Mouse (Mus musculus) lung, embryonic 15.5 days (tissue): ENCODE measurements around the gene Coro1a. TPM values are rescaled to one million over a fixed set of nuclear protein-coding genes. Genes with fewer than 3 reads are reported as not detected.

Experiments
- ATAC-seq: fragments of 200-750 bp; cut with Nextera tagmentation; 2 replicates; pipeline ENCODE4 v1.8.0; 2017; ENCODE audit warnings: moderate number of reproducible peaks, borderline replicate concordance; ENCODE audit not compliant: low FRiP score, low TSS enrichment; ENCODE audit errors: extremely low read depth
- H3K27ac ChIP-seq: fragments of 300-500 bp; sonication (generic); 2 replicates; pipeline ENCODE4 v1.5.1; 2015; ENCODE audit warnings: moderate library complexity, mild to moderate bottlenecking, inconsistent platforms
- H3K27me3 ChIP-seq: fragments of 300-500 bp; sonication (generic); 2 replicates; pipeline ENCODE4 v1.6.1; 2015; ENCODE audit warnings: inconsistent platforms
- H3K36me3 ChIP-seq: fragments of 300-500 bp; sonication (generic); 2 replicates; pipeline ENCODE4 v1.6.1; 2015; ENCODE audit warnings: inconsistent platforms
- H3K4me1 ChIP-seq: fragments of 300-500 bp; sonication (generic); 2 replicates; pipeline ENCODE4 v1.6.1; 2015; ENCODE audit warnings: inconsistent platforms
- H3K4me2 ChIP-seq: fragments of 300-500 bp; sonication (generic); 2 replicates; pipeline ENCODE4 v1.6.1; 2015; ENCODE audit warnings: inconsistent platforms, mild to moderate bottlenecking, moderate library complexity
- H3K4me3 ChIP-seq: fragments of 300-500 bp; sonication (generic); 2 replicates; pipeline ENCODE4 v1.5.1; 2015; ENCODE audit warnings: mild to moderate bottlenecking, inconsistent platforms
- H3K9ac ChIP-seq: fragments of 300-500 bp; sonication (generic); 2 replicates; pipeline ENCODE4 v1.6.1; 2015; ENCODE audit warnings: inconsistent platforms
- H3K9me3 ChIP-seq: fragments of 300-500 bp; sonication (generic); 2 replicates; pipeline ENCODE4 v1.6.1; 2016; ENCODE audit warnings: inconsistent platforms
- WGBS: fragments of 180-500 bp; shearing (Covaris S2); methylation state at CpG from one replicate; pipeline ENCODE4 v1.1.7; 2015; 5-methylcytosine and 5-hydroxymethylcytosine counted together
- polyA plus RNA-seq: library from polyadenylated mRNA; unstranded; fragments of >200 nt; fragmentation: Nextera tagmentation; extraction: Ambion mirVana; gene quantifications from 2 replicates; pipeline ENCODE4 v1.2.1, GENCODE M21; 2015

Gene Coro1a
- 36.0 and 58.1 TPM in 2 replicates for polyA plus RNA-seq

- Histone ChIP-seq H3K4me2 (no peak within 1 kb of the TSS), H3K4me3 (no peak within 1 kb of the TSS), H3K27me3 (peaks cover 31% of the 10 kb centered on the region), H3K27ac (no peak within 1 kb of the TSS), H3K4me1 (peaks cover 15% of the 10 kb centered on the region), H3K9ac (no peak within 1 kb of the TSS), H3K36me3 (no peaks in the 10 kb centered on the region), H3K9me3 (no peaks in the 10 kb centered on the region)
- WGBS = 83% methylated on average over 19 of the region's 19 CpGs
- no peak for ATAC-seq
Measured at GRCm38 (mm10) chr7:126707442-126708174, at the start of gene Coro1a. TSS of gene Coro1a (minus strand) at chr7:126707787.

- Histone ChIP-seq H3K9me3 (no peaks in the 10 kb centered on the region), H3K4me3 (no peak overlapping the region), H3K36me3 (no peaks in the 10 kb centered on the region), H3K27ac (0 out of 2 replicates have a peak overlapping the region, but pooled peaks have one; percentile 16), H3K4me2 (no peak overlapping the region; the same call in 1 of the 2 replicates), H3K9ac (peak overlapping the region; percentile 21; the same call in 1 of the 2 replicates), H3K4me1 (peaks cover 6% of the 10 kb centered on the region), H3K27me3 (no peaks in the 10 kb centered on the region)
- WGBS = under 1% methylated on average over 9 of the region's 9 CpGs
- peak; percentile 81; the same call in 1 of the 2 replicates for ATAC-seq
Measured at GRCm38 (mm10) chr7:126754866-126755265, 47.3 kb upstream of the Coro1a start.

GRCm38 (mm10) chr7:126749582-126750343 is 42.2 kb upstream of the Coro1a start:
- Histone ChIP-seq H3K4me1 (peaks cover 11% of the 10 kb centered on the region; the same call in 1 of the 2 replicates), H3K27ac (no peak overlapping the region), H3K9me3 (no peaks in the 10 kb centered on the region), H3K9ac (no peak overlapping the region), H3K4me2 (no peak overlapping the region), H3K36me3 (no peaks in the 10 kb centered on the region), H3K27me3 (no peaks in the 10 kb centered on the region), H3K4me3 (no peak overlapping the region)
- WGBS = 86% methylated on average over 17 of the region's 17 CpGs
- ATAC-seq = no peak

- Histone ChIP-seq H3K9me3 (no peaks in the 10 kb centered on the region), H3K27me3 (no peaks in the 10 kb centered on the region), H3K27ac (peak overlapping the region; percentile 19; the same call in 1 of the 2 replicates), H3K36me3 (no peaks in the 10 kb centered on the region), H3K4me2 (no peak overlapping the region), H3K9ac (no peak overlapping the region), H3K4me3 (no peak overlapping the region), H3K4me1 (peaks cover 11% of the 10 kb centered on the region; the same call in 1 of the 2 replicates)
- 61% methylated on average over 7 of the region's 7 CpGs for WGBS
- ATAC-seq = no peak
Measured at GRCm38 (mm10) chr7:126748824-126749223, 41.2 kb upstream of the Coro1a start.

- ATAC-seq = no peak
- peaks cover 11% of the 10 kb centered on the region; the same call in 1 of the 2 replicates for H3K4me1 ChIP-seq
- H3K9ac ChIP-seq = no peak overlapping the region
- H3K27me3 ChIP-seq = no peaks in the 10 kb centered on the region
- no peak overlapping the region for H3K27ac ChIP-seq
- no peaks in the 10 kb centered on the region for H3K9me3 ChIP-seq
- WGBS = 14% methylated on average over 6 of the region's 6 CpGs
- no peaks in the 10 kb centered on the region for H3K36me3 ChIP-seq
- H3K4me2 ChIP-seq = no peak overlapping the region
- no peak overlapping the region for H3K4me3 ChIP-seq
Measured at GRCm38 (mm10) chr7:126746798-126747197, 39.2 kb upstream of the Coro1a start.

GRCm38 (mm10) chr7:126746066-126746465 is 38.5 kb upstream of the Coro1a start:
- H3K27ac ChIP-seq = no peak overlapping the region
- H3K4me1 ChIP-seq = peaks cover 11% of the 10 kb centered on the region; the same call in 1 of the 2 replicates

GRCm38 (mm10) chr7:126741964-126742482 is 34.4 kb upstream of the Coro1a start:
- 88% methylated on average over 13 of the region's 13 CpGs for WGBS
- no peaks in the 10 kb centered on the region for H3K36me3 ChIP-seq
- no peak overlapping the region for H3K27ac ChIP-seq
- H3K4me2 ChIP-seq = no peak overlapping the region
- H3K4me1 ChIP-seq = peaks cover 4% of the 10 kb centered on the region; the same call in 1 of the 2 replicates
- no peak overlapping the region for H3K4me3 ChIP-seq
- no peaks in the 10 kb centered on the region for H3K27me3 ChIP-seq
- no peaks in the 10 kb centered on the region for H3K9me3 ChIP-seq
- no peak overlapping the region for H3K9ac ChIP-seq
- ATAC-seq = no peak

More at GRCm38 (mm10) chr7:126746066-126746465, 38.5 kb upstream of the Coro1a start:
- no peak overlapping the region for H3K9ac ChIP-seq
- WGBS = 83% methylated on average over 12 of the region's 12 CpGs
- no peaks in the 10 kb centered on the region for H3K9me3 ChIP-seq
- no peak overlapping the region for H3K4me2 ChIP-seq
- H3K27me3 ChIP-seq = no peaks in the 10 kb centered on the region
- no peak for ATAC-seq
- no peaks in the 10 kb centered on the region for H3K36me3 ChIP-seq
- no peak overlapping the region for H3K4me3 ChIP-seq

GRCm38 (mm10) chr7:126741452-126741851 is 33.9 kb upstream of the Coro1a start:
- Histone ChIP-seq H3K9me3 (no peaks in the 10 kb centered on the region), H3K9ac (no peak overlapping the region), H3K36me3 (no peaks in the 10 kb centered on the region), H3K4me2 (no peak overlapping the region), H3K4me3 (no peak overlapping the region), H3K27me3 (no peaks in the 10 kb centered on the region), H3K27ac (no peak overlapping the region), H3K4me1 (peaks cover 4% of the 10 kb centered on the region; the same call in 1 of the 2 replicates)
- ATAC-seq = no peak
- WGBS = 84% methylated on average over 5 of the region's 5 CpGs

- Histone ChIP-seq H3K9me3 (no peaks in the 10 kb centered on the region), H3K4me2 (no peak overlapping the region), H3K4me3 (no peak overlapping the region), H3K9ac (no peak overlapping the region), H3K27ac (no peak overlapping the region), H3K4me1 (peaks cover 4% of the 10 kb centered on the region; the same call in 1 of the 2 replicates), H3K27me3 (no peaks in the 10 kb centered on the region), H3K36me3 (no peaks in the 10 kb centered on the region)
- ATAC-seq = no peak
- WGBS = 70% methylated on average over 5 of the region's 5 CpGs
Measured at GRCm38 (mm10) chr7:126740977-126741376, 33.4 kb upstream of the Coro1a start.

- WGBS = 77% methylated on average over 13 of the region's 13 CpGs
- Histone ChIP-seq H3K4me1 (peaks cover 4% of the 10 kb centered on the region; the same call in 1 of the 2 replicates), H3K9me3 (no peaks in the 10 kb centered on the region), H3K27me3 (no peaks in the 10 kb centered on the region), H3K27ac (no peak overlapping the region), H3K4me2 (no peak overlapping the region), H3K4me3 (no peak overlapping the region), H3K36me3 (no peaks in the 10 kb centered on the region), H3K9ac (no peak overlapping the region)
- ATAC-seq = no peak
Measured at GRCm38 (mm10) chr7:126740132-126740735, 32.6 kb upstream of the Coro1a start.

- ATAC-seq = no peak
- no peaks in the 10 kb centered on the region for H3K27me3 ChIP-seq
- H3K4me1 ChIP-seq = peaks cover 4% of the 10 kb centered on the region; the same call in 1 of the 2 replicates
- no peaks in the 10 kb centered on the region for H3K9me3 ChIP-seq
- no peaks in the 10 kb centered on the region for H3K36me3 ChIP-seq
- H3K4me2 ChIP-seq = no peak overlapping the region
- H3K9ac ChIP-seq = no peak overlapping the region
- H3K4me3 ChIP-seq = no peak overlapping the region
- 78% methylated on average over 17 of the region's 17 CpGs for WGBS
- H3K27ac ChIP-seq = no peak overlapping the region
Measured at GRCm38 (mm10) chr7:126739551-126739950, 32.0 kb upstream of the Coro1a start.
